Mouse (Mus musculus): Measurements from ENCODE around the gene Atp6v1g3. TPM values are rescaled to one million over a fixed set of nuclear protein-coding genes. Genes with fewer than 3 reads are reported as not detected.

Gene Atp6v1g3
- polyA plus RNA-seq, 1 experiment from 2014 or later, result not detected

- Histone ChIP-seq H3K4me2 (ENCODE audit: low read depth, low read length, severe bottlenecking) (no peak overlapping the region), H3K36me3 (ENCODE audit: control insufficient read depth, insufficient read depth, low read length) (no peaks in the 10 kb centered on the region), H3K4me3 (ENCODE audit: low read depth, low read length) (no peak overlapping the region), H3K9ac (ENCODE audit: low read length) (no peak overlapping the region), H3K27me3 (ENCODE audit: control insufficient read depth, insufficient read depth, low read length) (no peaks in the 10 kb centered on the region), H3K27ac (ENCODE audit: low read depth, low read length) (no peak overlapping the region), H3K4me1 (replicated peaks; ENCODE audit: control insufficient read depth, insufficient read depth, low read length) (no peaks in the 10 kb centered on the region), H3K9me3 (ENCODE audit: control insufficient read depth, low read length) (no peaks in the 10 kb centered on the region)
- WGBS, result 49% methylated on average over 6 of the region's 6 CpGs
- DNase-seq (ENCODE audit: low spot score) (no peak), ATAC-seq (replicated peaks; ENCODE audit: low FRiP score) (no peak)
Measured at GRCm38 (mm10) chr1:138281139-138281538, 7.6 kb downstream of the Atp6v1g3 start.

- Histone ChIP-seq H3K4me1 (replicated peaks; ENCODE audit: control insufficient read depth, insufficient read depth, low read length) (no peaks in the 10 kb centered on the region), H3K9me3 (ENCODE audit: control insufficient read depth, low read length) (no peaks in the 10 kb centered on the region), H3K27me3 (ENCODE audit: control insufficient read depth, insufficient read depth, low read length) (no peaks in the 10 kb centered on the region), H3K27ac (ENCODE audit: low read depth, low read length) (no peak overlapping the region), H3K36me3 (ENCODE audit: control insufficient read depth, insufficient read depth, low read length) (no peaks in the 10 kb centered on the region), H3K4me3 (ENCODE audit: low read depth, low read length) (no peak overlapping the region), H3K4me2 (ENCODE audit: low read depth, low read length, severe bottlenecking) (no peak overlapping the region), H3K9ac (ENCODE audit: low read length) (no peak overlapping the region)
- DNase-seq (ENCODE audit: low spot score) (no peak), ATAC-seq (replicated peaks; ENCODE audit: low FRiP score) (no peak)
- WGBS, result 81% methylated on average over 3 of the region's 3 CpGs
Measured at GRCm38 (mm10) chr1:138282413-138283141, 9.0 kb downstream of the Atp6v1g3 start.

GRCm38 (mm10) chr1:138287665-138288064 is 14.1 kb downstream of the Atp6v1g3 start:
- DNase-seq (ENCODE audit: low spot score) (no peak), ATAC-seq (replicated peaks; ENCODE audit: low FRiP score) (no peak)
- H3K4me1 ChIP-seq (replicated peaks; ENCODE audit: control insufficient read depth, insufficient read depth, low read length), result 0 out of 2 replicates have a peak, but pooled peaks cover 2% of the 10 kb centered on the region
- no peaks in the 10 kb centered on the region for H3K9me3 ChIP-seq (ENCODE audit: control insufficient read depth, low read length)
- no peak overlapping the region for H3K9ac ChIP-seq (ENCODE audit: low read length)
- no peaks in the 10 kb centered on the region for H3K36me3 ChIP-seq (ENCODE audit: control insufficient read depth, insufficient read depth, low read length)
- no peak overlapping the region for H3K4me2 ChIP-seq (ENCODE audit: low read depth, low read length, severe bottlenecking)
- H3K4me3 ChIP-seq (ENCODE audit: low read depth, low read length), result no peak overlapping the region
- no peaks in the 10 kb centered on the region for H3K27me3 ChIP-seq (ENCODE audit: control insufficient read depth, insufficient read depth, low read length)
- H3K27ac ChIP-seq (ENCODE audit: low read depth, low read length), result no peak overlapping the region
- WGBS, result 89% methylated on average over 4 of the region's 4 CpGs

- DNase-seq (ENCODE audit: low spot score) (no peak), ATAC-seq (replicated peaks; ENCODE audit: low FRiP score) (no peak)
- WGBS, result 57% methylated on average over 1 of the region's 1 CpGs
- Histone ChIP-seq H3K27me3 (ENCODE audit: control insufficient read depth, insufficient read depth, low read length) (no peaks in the 10 kb centered on the region), H3K4me2 (ENCODE audit: low read depth, low read length, severe bottlenecking) (no peak overlapping the region), H3K27ac (ENCODE audit: low read depth, low read length) (no peak overlapping the region), H3K9ac (ENCODE audit: low read length) (no peak overlapping the region), H3K4me3 (ENCODE audit: low read depth, low read length) (no peak overlapping the region), H3K36me3 (ENCODE audit: control insufficient read depth, insufficient read depth, low read length) (no peaks in the 10 kb centered on the region), H3K9me3 (ENCODE audit: control insufficient read depth, low read length) (no peaks in the 10 kb centered on the region), H3K4me1 (replicated peaks; ENCODE audit: control insufficient read depth, insufficient read depth, low read length) (0 out of 2 replicates have a peak, but pooled peaks cover 2% of the 10 kb centered on the region)
Measured at GRCm38 (mm10) chr1:138288721-138289120, 15.2 kb downstream of the Atp6v1g3 start.

- no peaks in the 10 kb centered on the region for H3K27me3 ChIP-seq (ENCODE audit: control insufficient read depth, insufficient read depth, low read length)
- 0 out of 2 replicates have a peak, but pooled peaks cover 2% of the 10 kb centered on the region for H3K4me1 ChIP-seq (replicated peaks; ENCODE audit: control insufficient read depth, insufficient read depth, low read length)
- no peak overlapping the region for H3K4me3 ChIP-seq (ENCODE audit: low read depth, low read length)
- no peak overlapping the region for H3K9ac ChIP-seq (ENCODE audit: low read length)
- ATAC-seq (replicated peaks; ENCODE audit: low FRiP score) (no peak), DNase-seq (ENCODE audit: low spot score) (no peak)
- no peaks in the 10 kb centered on the region for H3K36me3 ChIP-seq (ENCODE audit: control insufficient read depth, insufficient read depth, low read length)
- WGBS, result 69% methylated on average over 7 of the region's 7 CpGs
- H3K27ac ChIP-seq (ENCODE audit: low read depth, low read length), result no peak overlapping the region
- no peaks in the 10 kb centered on the region for H3K9me3 ChIP-seq (ENCODE audit: control insufficient read depth, low read length)
- no peak overlapping the region for H3K4me2 ChIP-seq (ENCODE audit: low read depth, low read length, severe bottlenecking)
Measured at GRCm38 (mm10) chr1:138289455-138290425, 16.2 kb downstream of the Atp6v1g3 start.

- WGBS, result 87% methylated on average over 5 of the region's 5 CpGs
- H3K9ac ChIP-seq (ENCODE audit: low read length), result no peak overlapping the region
- H3K27ac ChIP-seq (ENCODE audit: low read depth, low read length), result no peak overlapping the region
- no peak overlapping the region for H3K4me3 ChIP-seq (ENCODE audit: low read depth, low read length)
- H3K36me3 ChIP-seq (ENCODE audit: control insufficient read depth, insufficient read depth, low read length), result no peaks in the 10 kb centered on the region
- no peaks in the 10 kb centered on the region for H3K9me3 ChIP-seq (ENCODE audit: control insufficient read depth, low read length)
- H3K27me3 ChIP-seq (ENCODE audit: control insufficient read depth, insufficient read depth, low read length), result no peaks in the 10 kb centered on the region
- H3K4me2 ChIP-seq (ENCODE audit: low read depth, low read length, severe bottlenecking), result no peak overlapping the region
- ATAC-seq (replicated peaks; ENCODE audit: low FRiP score), result no peak
- H3K4me1 ChIP-seq (replicated peaks; ENCODE audit: control insufficient read depth, insufficient read depth, low read length), result 0 out of 2 replicates have a peak, but pooled peaks cover 2% of the 10 kb centered on the region
- no peak for DNase-seq (ENCODE audit: low spot score)
Measured at GRCm38 (mm10) chr1:138291463-138291862, 17.9 kb downstream of the Atp6v1g3 start.

GRCm38 (mm10) chr1:138294487-138294886 is 20.9 kb downstream of the Atp6v1g3 start:
- H3K9me3 ChIP-seq (ENCODE audit: control insufficient read depth, low read length), result no peaks in the 10 kb centered on the region
- WGBS, result 81% methylated on average over 5 of the region's 5 CpGs
- no peak overlapping the region for H3K9ac ChIP-seq (ENCODE audit: low read length)
- H3K27ac ChIP-seq (ENCODE audit: low read depth, low read length), result no peak overlapping the region
- no peaks in the 10 kb centered on the region for H3K36me3 ChIP-seq (ENCODE audit: control insufficient read depth, insufficient read depth, low read length)
- H3K4me3 ChIP-seq (ENCODE audit: low read depth, low read length), result no peak overlapping the region
- H3K4me1 ChIP-seq (replicated peaks; ENCODE audit: control insufficient read depth, insufficient read depth, low read length), result no peaks in the 10 kb centered on the region
- H3K27me3 ChIP-seq (ENCODE audit: control insufficient read depth, insufficient read depth, low read length), result no peaks in the 10 kb centered on the region
- no peak for DNase-seq (ENCODE audit: low spot score)
- ATAC-seq (replicated peaks; ENCODE audit: low FRiP score), result no peak
- H3K4me2 ChIP-seq (ENCODE audit: low read depth, low read length, severe bottlenecking), result no peak overlapping the region

GRCm38 (mm10) chr1:138298156-138298555 is 24.6 kb downstream of the Atp6v1g3 start:
- Histone ChIP-seq H3K27me3 (ENCODE audit: control insufficient read depth, insufficient read depth, low read length) (no peaks in the 10 kb centered on the region), H3K27ac (ENCODE audit: low read depth, low read length) (no peak overlapping the region), H3K36me3 (ENCODE audit: control insufficient read depth, insufficient read depth, low read length) (no peaks in the 10 kb centered on the region), H3K4me3 (ENCODE audit: low read depth, low read length) (no peak overlapping the region), H3K4me1 (replicated peaks; ENCODE audit: control insufficient read depth, insufficient read depth, low read length) (no peaks in the 10 kb centered on the region), H3K4me2 (ENCODE audit: low read depth, low read length, severe bottlenecking) (no peak overlapping the region), H3K9ac (ENCODE audit: low read length) (no peak overlapping the region), H3K9me3 (ENCODE audit: control insufficient read depth, low read length) (no peaks in the 10 kb centered on the region)
- no peak for DNase-seq (ENCODE audit: low spot score)
- no peak for ATAC-seq (replicated peaks; ENCODE audit: low FRiP score)
- 90% methylated on average over 2 of the region's 2 CpGs for WGBS
